Mouse (Mus musculus) 416B (cell line): ENCODE data around the gene Arhgap8.
A peak's percentile ranks its signal among the peaks of the same experiment; 100 is the strongest.
"Not testable (repeated sequence)": the region's sequence is repeated elsewhere in the genome, so short reads cannot be mapped to it uniquely, and the experiment has no call there.

Experiments used
- DNase-seq: peaks from one replicate; pipeline ENCODE4 v3.0.0; 2011; ENCODE audit warnings: low read depth

Gene Arhgap8

DNA sequence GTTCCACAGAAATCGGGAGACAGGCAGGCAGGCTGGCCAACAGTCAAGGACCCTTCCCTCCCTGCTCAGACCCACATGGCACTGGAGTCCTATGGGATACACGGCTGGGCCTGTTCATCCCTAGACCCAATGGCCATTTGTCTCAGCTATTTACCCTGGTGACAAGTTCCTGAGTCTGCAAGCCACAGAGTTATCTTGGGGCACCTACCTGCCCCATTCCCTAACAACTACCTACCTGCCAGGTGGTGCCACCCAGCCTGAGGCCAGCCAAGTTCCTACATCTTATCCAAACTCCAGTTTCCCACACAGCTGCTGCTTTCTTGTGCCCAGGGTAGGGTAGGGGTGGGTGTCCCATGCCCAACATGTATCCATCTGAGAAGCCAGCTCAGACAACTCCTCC is 21.7 kb upstream of the Arhgap8 start:
- DNase-seq: no peak

DNA sequence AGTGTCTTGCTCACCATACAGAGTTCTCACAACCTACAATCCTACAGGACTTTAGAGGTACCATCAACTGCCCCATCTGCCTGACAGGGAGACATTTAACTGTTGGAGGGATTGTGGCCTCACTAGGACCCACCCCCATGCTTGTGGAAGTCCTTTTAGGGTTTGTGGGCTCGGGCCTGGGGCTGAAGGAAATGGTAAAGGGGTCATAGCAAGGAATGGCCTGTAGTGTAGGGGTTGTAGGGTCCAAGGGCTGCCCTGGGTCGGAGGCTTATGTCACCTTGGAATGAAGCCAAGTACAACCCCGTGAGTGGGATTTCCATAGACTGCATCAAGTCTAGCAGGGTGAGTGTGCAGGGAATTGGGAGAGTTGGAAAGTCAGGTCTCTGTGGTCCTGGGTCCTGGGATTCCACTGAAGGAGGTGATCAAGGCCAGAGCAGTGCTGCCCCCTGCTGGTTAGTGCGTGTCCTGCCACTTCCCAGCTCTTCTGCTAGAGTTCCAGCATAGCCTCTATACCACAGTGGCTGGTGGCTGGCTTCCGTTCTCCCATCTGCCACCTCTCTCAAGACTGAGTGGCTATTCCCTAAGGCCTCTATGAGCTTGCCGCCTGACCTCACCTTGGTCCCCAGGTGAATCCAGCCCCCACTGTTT is 19.6 kb upstream of the Arhgap8 start:
- peak; percentile 55 for DNase-seq

DNA sequence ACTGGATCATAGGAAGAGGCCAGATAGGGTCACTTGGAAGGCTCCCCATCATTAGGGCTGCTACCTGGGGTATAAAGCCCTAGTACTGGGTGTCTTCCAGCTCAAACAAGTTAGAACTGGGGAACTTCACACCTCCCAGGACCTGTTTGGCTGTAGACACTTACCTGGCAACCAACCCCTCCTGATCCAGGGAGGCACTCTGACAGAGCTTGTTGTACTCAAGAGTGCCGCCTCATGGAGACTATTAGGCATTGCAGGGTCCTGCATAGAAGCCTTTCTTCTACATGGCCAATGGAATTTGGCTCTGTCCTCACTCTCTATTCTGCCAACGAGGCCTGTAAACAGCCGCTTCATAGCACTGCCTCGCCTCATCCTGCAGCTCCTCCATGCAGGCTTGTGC is 17.9 kb upstream of the Arhgap8 start:
- peak; percentile 45 for DNase-seq

DNA sequence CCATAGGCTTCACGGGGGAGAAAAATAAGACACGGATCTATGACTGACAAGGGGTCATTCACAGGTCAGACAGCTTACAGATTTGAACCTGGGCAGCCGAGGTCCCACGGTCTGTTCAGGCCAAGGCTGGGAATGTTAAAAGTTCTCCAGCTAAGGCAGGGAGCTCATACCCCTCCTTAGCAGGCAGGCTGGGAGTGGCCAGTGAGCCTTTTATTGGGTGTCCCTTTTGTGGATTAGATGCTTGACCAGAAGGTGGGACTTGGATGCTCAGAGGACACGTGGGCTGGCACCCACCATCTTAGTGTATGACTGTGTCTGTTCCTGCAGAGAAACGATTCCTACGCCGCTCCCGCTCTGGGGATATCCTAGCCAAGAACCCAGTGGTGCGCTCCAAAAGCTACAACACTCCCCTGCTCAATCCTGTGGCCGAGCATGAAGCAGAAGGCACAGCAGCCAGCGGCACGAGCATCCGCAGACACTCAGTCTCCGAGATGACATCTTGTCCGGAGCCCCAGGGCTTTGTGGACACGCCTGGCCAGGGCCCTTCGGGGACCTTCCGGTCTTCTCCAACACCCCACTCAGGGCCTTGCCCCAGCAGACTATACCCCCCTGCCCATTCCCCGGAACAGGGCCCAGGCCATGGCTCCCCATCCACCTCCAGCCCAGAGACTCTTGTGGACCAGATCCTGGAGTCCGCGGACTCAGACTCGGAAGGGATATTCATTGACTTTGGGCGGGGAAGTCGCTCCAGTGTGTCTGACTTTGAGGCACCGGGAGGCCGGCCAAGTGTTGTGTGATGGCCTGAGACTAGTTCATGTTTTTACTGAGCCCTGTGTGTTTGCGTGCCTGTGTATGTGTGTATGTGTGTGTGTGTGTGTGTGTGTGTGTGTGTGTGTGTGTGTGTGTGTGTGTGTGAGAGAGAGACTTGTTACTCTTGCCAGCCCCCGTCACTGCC is 17.2 kb upstream of the Arhgap8 start:
- no peak for DNase-seq

DNA sequence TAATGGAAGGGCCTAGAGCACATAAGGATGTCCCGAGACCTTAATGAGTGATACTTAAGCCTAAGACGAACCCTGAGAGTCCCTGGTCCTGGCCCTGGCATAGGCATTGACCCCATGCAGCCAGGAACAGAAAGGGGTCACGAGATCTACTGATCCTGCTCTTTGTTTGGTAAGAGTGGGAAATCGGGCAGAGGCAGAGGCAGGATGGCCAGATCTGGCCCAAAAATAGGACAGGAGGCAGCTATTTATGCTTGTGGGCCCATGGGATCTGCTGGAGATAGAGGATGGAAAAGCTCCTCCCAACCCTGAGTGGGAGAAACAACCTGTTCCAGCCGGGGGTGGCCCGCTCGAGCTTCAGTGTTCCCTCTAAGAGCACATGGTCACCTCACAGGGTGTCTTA is 15.9 kb upstream of the Arhgap8 start:
- DNase-seq: no peak

DNA sequence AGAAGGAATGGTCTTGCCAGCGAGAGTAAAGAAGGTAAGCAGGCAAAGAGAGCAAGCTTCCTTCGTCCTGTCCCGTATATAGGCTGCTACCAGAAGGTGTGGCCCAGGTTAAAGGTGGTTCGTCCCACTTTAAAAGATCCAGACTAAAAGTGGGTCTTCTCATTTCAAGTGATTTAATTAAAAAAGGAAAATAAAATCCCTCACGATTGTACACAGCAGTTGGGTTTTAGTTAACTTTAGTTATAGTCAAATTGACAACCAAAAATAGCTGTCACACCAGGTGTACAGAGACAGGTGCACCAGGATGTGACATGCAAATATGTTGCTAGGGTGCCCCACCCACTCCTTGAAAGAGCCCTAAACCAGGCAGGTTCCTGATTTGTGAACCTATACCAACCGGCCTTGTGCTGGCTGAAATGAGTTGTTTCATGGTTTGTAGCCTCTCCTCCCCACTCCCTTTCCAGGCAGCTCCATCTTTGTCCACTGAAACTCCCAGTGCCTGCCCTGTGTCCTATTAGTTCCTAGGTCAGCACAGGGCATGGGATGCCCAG is 14.4 kb upstream of the Arhgap8 start:
- DNase-seq: no peak

DNA sequence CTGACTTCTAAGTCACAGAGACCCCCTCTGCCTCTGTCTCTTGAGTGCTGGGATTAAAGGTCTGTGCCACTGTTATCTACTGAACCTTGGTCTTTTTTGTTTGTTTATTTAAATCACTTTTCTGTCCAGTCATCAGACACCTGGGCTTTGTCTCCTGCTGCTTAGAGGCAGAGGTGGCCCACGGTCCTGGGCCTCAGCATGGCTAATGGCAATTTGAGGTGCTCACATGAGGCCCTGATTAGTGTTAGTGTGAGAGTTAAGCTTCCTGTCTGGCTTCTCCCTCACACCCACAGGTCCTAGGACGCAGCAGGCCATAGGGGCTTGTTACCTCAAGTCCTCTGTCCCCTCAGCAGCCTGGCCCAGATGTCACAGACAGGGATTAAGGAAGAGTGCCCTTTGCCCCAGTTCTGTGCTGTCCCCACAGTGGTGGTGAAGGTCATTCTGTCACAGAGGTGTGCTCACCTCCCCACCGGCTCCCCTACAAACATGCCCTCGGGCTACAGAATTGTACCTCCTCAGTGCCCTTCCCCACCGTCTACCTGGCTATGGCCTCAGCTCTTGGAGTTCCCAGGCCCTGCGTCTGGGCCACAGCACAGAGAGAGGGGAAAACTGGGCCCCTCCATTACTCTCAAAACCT is 12.8 kb upstream of the Arhgap8 start:
- no peak for DNase-seq

DNA sequence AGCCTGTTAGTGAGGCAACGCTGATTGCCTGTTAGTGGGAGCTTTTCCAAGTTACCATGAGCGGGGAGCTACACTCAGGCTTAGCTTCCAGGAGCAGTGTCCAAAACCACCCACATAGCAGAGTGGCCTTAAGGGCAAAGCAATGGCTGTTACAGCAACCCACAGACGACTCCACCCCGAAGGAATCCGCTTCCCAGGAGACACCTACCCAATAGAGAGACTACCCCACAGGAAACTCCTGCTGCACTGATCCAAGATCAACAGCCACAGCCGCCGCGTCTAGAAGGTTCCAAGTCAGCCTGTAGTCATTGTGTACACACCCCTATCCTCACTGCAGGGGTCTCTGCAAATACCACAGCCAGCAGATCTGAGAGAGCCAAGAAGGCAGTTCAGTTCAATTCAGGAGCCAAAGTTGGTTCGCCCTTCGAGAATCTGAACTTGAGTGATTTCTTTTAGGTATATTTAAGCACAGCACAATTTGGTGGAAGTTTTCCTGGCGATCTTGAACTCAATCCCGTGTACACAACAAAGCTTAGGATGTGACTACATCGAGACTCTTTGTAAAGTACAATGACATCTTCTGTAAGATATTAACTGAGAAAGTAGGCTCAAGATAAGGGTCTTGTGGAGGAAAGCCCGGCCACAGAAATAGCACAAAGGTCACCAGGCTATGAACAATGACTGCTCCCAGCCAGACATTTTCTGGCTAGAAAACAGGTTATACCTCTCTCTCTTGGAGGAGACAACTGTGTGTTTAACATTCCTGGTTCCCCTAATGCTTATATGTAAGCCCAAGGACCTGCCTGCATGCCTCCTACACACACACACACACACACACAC is 7.1 kb upstream of the Arhgap8 start:
- no peak for DNase-seq

GRCm38 (mm10) chr15:84714730-84715129 is 5.1 kb upstream of the Arhgap8 start:
- no peak for DNase-seq

DNA sequence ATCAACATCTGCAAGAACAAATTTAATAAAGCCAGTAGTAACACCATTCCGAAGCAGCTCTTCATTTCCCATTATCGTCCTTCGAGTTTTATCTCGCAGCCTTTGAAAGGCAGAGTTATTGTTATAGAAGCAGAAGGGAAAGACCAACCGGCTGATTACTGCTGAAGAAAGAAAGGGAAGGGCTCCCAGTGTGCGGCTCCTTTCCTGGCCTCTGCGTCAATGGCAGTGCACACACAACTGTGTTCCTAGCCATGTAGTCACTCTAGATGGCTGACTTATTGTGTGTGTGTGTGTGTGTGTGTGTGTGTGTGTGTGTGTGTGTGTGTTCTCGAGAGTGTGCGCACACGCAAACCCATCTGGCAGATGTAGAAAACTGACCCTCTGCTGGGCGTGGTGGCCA is 4.7 kb upstream of the Arhgap8 start:
- DNase-seq: no peak

GRCm38 (mm10) chr15:84717570-84718270 is 2.1 kb upstream of the Arhgap8 start:
- DNase-seq: not testable (repeated sequence)

- no peak for DNase-seq
These were observed 1.1 kb upstream of the Arhgap8 start for GRCm38 (mm10) chr15:84718785-84719184.

GRCm38 (mm10) chr15:84720291-84721204 is 696 bp downstream of the Arhgap8 start:
- DNase-seq: no peak

GRCm38 (mm10) chr15:84723656-84724055 is 3.8 kb downstream of the Arhgap8 start:
- DNase-seq: not testable (repeated sequence)

DNA sequence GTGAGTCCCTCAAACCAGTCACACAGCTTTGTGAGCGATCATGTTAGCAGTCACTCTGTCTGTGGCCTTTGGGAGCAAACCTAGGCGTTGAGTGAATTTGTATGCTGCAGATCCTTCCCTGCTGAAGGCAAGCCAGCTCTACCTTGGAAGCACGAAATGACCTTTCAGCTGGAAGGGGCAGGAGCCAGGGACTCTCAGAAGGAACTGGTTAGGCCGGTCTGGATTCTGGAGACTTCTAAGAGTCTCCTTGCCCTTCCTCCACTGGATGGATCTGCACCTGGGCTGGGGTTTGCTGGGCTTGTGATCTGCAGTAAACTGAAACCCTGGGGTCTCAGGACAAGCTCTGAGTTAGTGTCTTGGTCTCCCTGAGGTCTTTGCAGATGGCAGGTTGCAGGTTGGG is 4.3 kb downstream of the Arhgap8 start:
- no peak for DNase-seq

DNA sequence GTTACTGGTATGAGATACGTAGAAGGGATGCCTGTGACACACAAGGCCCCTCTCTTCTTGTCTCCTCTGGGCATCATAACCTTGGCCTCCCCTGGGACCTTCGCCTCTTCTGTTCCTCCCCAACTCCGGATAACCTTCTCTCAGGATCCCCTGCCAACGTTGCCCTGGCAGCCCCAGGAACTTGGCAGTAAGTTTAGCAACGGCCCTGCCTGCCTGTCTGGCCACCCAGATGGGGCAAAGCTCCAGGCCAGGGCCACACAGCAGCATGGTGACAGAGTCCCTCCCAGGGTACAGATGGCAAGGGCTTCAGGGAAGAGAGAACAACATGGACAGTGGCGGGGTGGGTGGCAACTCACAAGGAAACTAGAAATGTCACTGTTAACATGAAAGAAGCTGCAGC is 9.8 kb downstream of the Arhgap8 start:
- DNase-seq: no peak

- DNase-seq: no peak
These were observed 11.0 kb downstream of the Arhgap8 start for GRCm38 (mm10) chr15:84730893-84731292.

GRCm38 (mm10) chr15:84731676-84732424 is 12.0 kb downstream of the Arhgap8 start:
- DNase-seq: no peak

DNA sequence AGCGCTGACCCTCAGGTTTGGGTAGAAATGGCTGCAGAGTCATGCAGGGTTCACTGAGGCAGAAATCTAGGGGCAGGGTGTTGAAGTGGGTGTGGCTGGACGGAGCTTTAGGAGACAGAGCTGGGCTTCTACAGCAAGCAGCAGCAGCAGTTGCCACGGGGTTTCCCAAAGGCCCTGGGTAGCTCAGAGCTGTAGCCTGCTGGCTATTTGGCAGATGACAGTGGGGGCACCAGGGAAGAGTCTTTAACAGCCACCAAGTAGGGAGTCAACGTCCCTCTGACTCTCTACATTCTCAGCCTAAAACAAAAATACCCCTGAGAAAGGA is 12.5 kb downstream of the Arhgap8 start:
- no peak for DNase-seq
